Mouse (Mus musculus) lung, postnatal 25 days (tissue): ENCODE data around the gene Gpr83.
"Not testable (repeated sequence)": the region's sequence is repeated elsewhere in the genome, so short reads cannot be mapped to it uniquely, and the experiment has no call there.

Source experiments
- DNase-seq: peaks from one replicate; pipeline ENCODE4 v3.0.0; 2022; ENCODE audit warnings: low spot score

The Gpr83 gene

DNA sequence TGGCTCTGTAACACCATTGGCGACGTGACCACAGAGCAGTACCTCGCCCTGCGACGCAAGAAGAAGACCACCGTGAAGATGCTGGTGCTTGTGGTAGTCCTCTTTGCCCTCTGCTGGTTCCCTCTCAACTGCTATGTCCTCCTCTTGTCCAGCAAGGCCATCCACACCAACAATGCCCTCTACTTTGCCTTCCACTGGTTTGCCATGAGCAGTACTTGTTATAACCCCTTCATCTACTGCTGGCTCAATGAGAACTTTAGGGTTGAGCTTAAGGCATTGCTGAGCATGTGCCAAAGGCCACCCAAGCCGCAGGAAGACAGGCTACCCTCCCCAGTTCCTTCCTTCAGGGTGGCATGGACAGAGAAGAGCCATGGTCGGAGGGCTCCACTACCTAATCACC is 8.3 kb downstream of the Gpr83 start:
- no peak for DNase-seq

- DNase-seq = no peak
Observed at GRCm38 (mm10) chr9:14870377-14870776, 10.4 kb downstream of the Gpr83 start.

DNA sequence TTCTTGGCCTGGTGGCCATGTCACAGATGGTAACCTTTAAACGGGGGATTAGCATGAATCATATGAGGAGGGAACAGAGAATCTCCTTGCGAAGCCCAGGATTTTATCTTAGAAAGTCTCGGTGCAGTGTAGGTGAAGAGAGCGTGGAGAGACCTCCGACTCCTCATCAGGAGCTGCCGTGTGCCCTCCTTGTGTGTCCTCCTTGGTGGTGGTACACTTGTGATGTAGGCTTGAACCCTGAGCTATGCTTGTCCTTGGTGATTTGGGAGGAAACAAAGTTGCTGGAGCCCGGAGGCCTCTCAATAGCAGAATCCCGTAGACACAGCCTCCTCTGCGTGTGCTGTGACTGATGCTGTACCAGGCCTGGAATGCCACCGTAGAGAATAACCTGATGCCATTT is 10.8 kb downstream of the Gpr83 start:
- no peak for DNase-seq

GRCm38 (mm10) chr9:14871536-14871935 is 11.5 kb downstream of the Gpr83 start:
- DNase-seq = no peak

GRCm38 (mm10) chr9:14872181-14872930 is 12.3 kb downstream of the Gpr83 start:
- DNase-seq = no peak

DNA sequence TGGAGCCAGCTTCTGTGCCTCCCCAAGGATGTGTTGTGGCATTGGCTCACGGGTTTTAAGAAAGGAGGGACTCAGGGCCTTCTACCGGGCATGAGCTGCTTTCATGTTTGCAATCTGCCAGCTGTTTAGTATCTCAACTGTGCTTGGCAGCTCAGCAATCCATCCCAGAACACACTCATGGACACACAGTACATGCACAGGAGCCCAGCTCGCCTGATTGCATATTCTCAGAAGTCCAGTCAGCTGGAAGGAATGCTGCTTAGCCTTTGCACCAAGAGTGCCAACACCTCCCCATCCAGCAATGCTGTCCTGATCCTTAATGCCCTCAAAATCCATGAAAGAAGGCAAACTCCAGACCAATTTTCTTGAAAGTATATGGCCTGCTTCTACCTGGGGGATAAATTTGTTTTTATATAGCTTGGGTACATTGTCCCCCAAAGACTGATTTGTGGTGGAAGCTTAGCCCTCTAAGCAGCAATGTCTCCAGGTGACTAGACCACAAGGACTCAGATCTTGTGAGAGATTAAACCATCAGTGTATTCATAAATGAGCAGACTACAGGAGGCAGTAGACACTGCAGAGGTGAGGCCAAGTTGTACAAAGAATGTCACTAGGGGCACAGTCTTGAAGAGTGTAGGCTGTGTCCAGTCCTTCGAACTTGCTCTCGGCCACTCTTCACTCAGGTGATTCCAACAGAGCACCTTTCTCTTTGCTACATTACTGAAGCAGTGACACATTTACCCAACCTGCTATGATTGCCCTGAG is 15.9 kb downstream of the Gpr83 start:
- peak; percentile 30 for DNase-seq

DNA sequence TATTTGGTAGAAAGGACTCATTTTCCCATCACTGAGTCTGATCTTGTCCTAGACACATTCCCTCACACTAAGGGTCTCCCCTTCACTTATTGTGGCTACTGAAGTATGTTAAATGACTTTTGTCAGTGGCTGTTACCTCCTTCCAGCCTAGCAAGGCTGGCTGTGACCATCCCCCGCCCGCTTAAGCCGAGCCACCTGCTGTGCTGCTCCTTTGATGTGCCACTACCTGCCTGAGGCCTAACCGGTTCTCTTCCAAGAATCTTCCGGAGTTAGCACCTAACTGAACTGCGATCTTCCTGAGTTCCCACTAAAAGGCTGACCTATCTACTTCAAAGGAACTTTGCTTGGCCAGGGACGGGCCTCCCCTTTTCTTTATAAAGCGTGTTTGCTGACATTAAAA is 16.6 kb downstream of the Gpr83 start:
- DNase-seq = not testable (repeated sequence)

DNA sequence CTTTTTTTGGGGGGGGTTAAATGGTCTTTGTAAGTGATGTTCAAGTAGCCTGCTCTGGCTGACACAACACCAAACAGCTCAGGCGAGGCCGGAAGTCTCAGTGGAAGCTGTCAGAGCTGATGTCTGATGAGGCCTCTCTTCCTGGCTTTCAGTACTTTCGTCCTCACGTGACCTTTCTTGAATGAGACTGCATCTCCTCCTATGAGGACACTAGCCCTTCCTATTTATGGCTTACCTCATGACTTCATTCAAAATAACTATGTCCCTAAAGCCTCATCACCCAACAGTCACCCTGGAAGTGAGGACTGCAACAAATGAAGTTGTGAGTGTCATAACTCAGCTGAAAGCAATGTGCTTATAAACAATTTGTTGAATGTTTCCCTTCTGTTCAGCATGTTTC is 24.6 kb downstream of the Gpr83 start:
- peak; percentile 16 for DNase-seq

- no peak for DNase-seq
Observed at GRCm38 (mm10) chr9:14885151-14885550, 25.1 kb downstream of the Gpr83 start.

GRCm38 (mm10) chr9:14885954-14886353 is 25.9 kb downstream of the Gpr83 start:
- DNase-seq = no peak

DNA sequence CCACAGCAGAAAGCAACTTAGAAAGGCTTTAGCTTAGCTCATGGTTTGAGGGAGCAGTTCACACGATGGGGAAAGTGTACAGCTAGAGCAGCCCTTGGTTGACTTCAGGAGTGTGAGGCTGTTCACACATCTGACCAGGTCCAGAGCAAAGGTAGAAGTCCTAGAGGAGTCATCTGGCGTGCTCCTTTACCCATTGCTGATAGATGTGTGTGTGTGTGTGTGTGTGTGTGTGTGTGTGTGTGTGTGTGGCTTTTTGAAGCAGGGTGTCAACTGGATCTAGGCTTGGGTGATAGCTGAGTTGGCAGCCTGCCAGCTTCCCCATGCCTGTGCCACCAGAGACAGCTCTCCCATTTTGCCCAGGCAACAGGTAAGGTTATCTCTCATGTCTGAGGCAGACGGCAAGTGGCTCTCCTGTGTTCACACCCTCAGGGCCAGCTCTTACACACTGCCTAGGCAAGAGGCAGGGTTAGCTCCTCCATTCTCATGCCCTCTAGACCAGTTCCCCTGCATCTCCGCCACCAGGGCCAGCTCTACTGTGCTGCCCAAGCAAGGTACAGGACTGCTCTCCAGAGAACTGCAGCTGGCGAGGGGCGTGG is 27.9 kb downstream of the Gpr83 start:
- no peak for DNase-seq

DNA sequence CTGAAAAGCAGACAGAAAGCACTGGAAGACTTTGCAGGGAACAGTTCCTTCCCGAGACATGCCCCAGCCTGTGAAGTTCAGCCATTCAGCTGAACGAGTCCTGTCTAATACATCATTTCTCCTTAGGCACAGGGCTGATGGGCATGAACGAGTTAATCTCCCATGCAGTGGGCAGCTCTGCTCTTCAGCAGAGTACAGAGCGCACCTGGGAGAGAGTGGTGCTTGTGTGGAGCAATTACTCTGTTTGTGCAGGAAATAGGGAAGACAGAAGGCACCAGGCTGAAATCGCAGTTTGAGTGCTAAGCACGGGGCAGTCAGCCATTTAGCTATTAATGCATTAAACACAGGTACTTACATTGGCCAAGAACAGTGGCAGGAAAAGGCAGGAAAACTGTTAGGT is 28.7 kb downstream of the Gpr83 start:
- DNase-seq = no peak

GRCm38 (mm10) chr9:14890699-14891098 is 30.7 kb downstream of the Gpr83 start:
- DNase-seq = no peak

DNA sequence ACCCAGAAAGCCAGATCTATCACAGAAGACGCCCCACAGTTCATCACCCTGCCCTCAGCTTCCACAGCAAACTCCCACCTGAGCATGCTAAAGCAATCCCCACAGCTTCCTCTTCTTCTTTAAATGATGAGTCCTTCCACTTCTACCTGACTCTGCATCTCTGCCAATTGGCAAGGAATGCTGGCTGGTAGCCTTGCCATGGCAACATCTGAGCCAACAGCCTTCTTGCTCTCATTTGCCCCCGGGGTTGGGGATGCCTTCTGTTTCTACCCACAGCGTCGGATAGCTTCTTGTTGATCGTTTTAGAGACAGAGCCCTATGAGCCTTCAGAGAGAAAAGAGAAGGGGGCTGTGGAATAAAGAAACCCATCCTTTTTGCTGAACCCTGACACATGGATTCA is 31.9 kb downstream of the Gpr83 start:
- no peak for DNase-seq

DNA sequence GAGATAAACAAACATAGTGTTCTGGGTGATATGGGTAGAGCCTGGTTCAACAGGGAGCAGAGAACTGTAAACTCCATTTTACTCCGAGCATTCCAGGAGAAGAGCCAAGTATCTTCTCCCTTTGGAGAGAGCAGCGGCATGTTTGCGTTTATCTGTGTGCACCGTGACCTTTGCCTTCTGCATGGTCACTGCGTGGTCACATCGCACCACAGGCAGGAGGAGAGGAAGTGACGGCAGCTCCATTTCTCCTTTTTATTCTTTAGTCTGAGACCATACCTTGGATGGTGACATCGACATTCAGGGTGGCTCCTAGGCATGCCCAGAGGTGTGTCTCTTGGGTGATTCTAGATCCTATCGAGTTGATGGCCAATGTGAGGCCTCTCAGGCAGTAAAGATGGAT is 33.4 kb downstream of the Gpr83 start:
- no peak for DNase-seq

DNA sequence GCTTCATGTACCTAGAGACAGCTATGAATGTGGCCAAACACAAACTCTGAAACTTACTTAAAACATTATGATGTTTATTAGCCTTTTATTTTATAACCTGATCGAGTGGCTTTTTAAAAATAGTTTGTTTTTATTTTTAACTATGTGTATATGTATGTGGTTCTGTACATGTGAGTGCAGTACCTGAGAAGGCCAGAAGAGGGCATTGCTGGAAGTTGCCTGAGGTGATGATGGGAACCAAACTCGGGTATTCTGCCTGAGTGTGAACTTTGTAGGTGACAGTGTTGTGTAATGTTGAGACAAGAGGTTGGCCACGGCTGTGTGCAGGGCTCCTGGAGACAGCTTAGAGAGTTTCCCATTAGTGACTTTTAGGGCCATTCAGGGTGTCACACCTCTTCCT is 34.6 kb downstream of the Gpr83 start:
- no peak for DNase-seq

DNA sequence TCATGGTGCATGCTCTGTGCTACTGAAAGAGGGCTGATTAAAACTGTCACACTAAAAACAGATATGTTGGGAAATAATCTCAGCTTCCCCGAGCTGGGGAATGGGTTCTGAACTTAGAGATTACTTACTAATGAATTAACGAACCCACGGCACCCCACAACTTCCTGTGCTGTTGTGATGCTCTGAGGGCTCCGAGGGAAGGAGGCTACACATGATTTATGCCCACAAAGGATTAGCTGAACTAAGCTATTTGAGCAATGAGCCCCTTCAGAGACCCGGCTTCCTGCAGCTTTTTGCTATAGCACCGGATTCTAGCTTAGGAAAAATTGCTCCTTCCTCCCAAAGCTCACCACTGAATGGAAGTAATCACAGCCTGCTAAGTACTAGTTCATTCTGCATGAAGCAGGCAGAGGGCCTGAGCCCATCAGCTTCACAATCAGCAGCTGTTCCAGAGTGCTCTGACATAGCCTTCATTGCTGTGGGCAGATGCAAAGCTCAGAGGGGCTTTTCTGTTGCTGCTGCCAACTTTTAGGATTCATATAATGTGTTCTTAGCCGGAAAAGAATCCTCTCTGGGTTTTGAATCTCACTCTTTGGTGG is 35.3 kb downstream of the Gpr83 start:
- no peak for DNase-seq

DNA sequence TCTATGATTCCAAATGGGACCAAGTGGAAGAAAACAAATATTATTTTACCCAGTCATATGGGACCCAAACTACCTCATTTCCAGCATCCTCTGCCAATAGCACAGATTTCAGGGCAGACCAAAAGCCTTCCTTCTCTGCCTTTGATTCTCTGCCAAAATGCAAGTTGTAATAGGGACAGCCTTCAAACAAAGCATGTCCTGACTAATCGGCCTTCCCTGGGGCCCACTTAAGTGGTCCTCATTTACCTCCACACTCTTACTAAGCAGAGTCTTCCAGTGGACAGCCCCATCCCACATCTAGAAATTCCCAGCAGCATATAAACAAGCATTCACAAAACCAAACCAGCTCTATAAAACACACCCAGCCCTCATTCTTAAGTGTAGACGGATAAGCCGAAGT is 37.1 kb downstream of the Gpr83 start:
- DNase-seq = no peak

- DNase-seq = no peak
Observed at GRCm38 (mm10) chr9:14901757-14902156, 41.7 kb downstream of the Gpr83 start.

GRCm38 (mm10) chr9:14902416-14902815 is 42.4 kb downstream of the Gpr83 start:
- DNase-seq = no peak

GRCm38 (mm10) chr9:14903006-14903405 is 43.0 kb downstream of the Gpr83 start:
- DNase-seq = no peak

- DNase-seq = no peak
Observed at GRCm38 (mm10) chr9:14903581-14904378, 43.8 kb downstream of the Gpr83 start, which contains the start of gene Izumo1r. Gene Izumo1r (minus strand): TSS chr9:14903949.
